Mouse (Mus musculus) stomach, embryonic 15.5 days (tissue): Measurements from ENCODE around the gene Immt. TPM values are rescaled to one million over a fixed set of nuclear protein-coding genes. Genes with fewer than 3 reads are reported as not detected.
"Not testable (repeated sequence)": the region's sequence is repeated elsewhere in the genome, so short reads cannot be mapped to it uniquely, and the experiment has no call there.

ENCODE experiments used
- ATAC-seq: fragments of 200-750 bp; cut with Nextera tagmentation; 2 replicates; pipeline ENCODE4 v1.8.0; 2017; ENCODE audit warnings: low read depth, moderate number of reproducible peaks, moderate TSS enrichment; ENCODE audit not compliant: insufficient read depth, low FRiP score
- H3K27ac ChIP-seq: fragments of 300-500 bp; sonication (generic); 2 replicates; pipeline ENCODE4 v1.5.1; 2015; ENCODE audit warnings: mild to moderate bottlenecking, inconsistent platforms
- H3K27me3 ChIP-seq: fragments of 300-500 bp; sonication (generic); replicated peaks from 2 replicates; pipeline ENCODE4 v1.6.1; 2015; ENCODE audit warnings: inconsistent platforms
- H3K36me3 ChIP-seq: fragments of 300-500 bp; sonication (generic); 2 replicates; pipeline ENCODE4 v1.6.1; 2015; ENCODE audit warnings: inconsistent platforms
- H3K4me1 ChIP-seq: fragments of 300-500 bp; sonication (generic); 2 replicates; pipeline ENCODE4 v1.6.1; 2015; ENCODE audit warnings: inconsistent platforms
- H3K4me2 ChIP-seq: fragments of 300-500 bp; sonication (generic); 2 replicates; pipeline ENCODE4 v1.6.1; 2015; ENCODE audit warnings: mild to moderate bottlenecking, inconsistent platforms
- H3K4me3 ChIP-seq: fragments of 300-500 bp; sonication (generic); replicated peaks from 2 replicates; pipeline ENCODE4 v1.5.1; 2015; ENCODE audit warnings: inconsistent platforms
- H3K9ac ChIP-seq: fragments of 300-500 bp; sonication (generic); 2 replicates; pipeline ENCODE4 v1.6.1; 2015; ENCODE audit warnings: inconsistent platforms
- H3K9me3 ChIP-seq: fragments of 300-500 bp; sonication (generic); 2 replicates; pipeline ENCODE4 v1.6.1; 2016; ENCODE audit warnings: inconsistent platforms
- WGBS: fragments of 180-500 bp; shearing (Covaris S2); methylation state at CpG from one replicate; pipeline ENCODE4 v1.1.7; 2015; 5-methylcytosine and 5-hydroxymethylcytosine counted together
- polyA plus RNA-seq: library from polyadenylated mRNA; unstranded; fragments of >200 nt; fragmentation: Nextera tagmentation; extraction: Ambion mirVana; gene quantifications from 2 replicates; pipeline ENCODE4 v1.2.1, GENCODE M21; 2015

The Immt gene
- polyA plus RNA-seq, 1 experiment from 2014 or later, result 178 TPM

GRCm38 (mm10) chr6:71812820-71813219 lies 18.3 kb upstream of the Immt start:
- Histone ChIP-seq H3K27ac (no peak overlapping the region), H3K4me2 (no peak overlapping the region), H3K4me1 (no peaks in the 10 kb centered on the region), H3K36me3 (peaks cover 30% of the 10 kb centered on the region), H3K4me3 (no peak overlapping the region), H3K27me3 (no peaks in the 10 kb centered on the region), H3K9me3 (no peaks in the 10 kb centered on the region), H3K9ac (no peak overlapping the region)
- ATAC-seq, result no peak
- 75% methylated on average over 2 of the region's 2 CpGs for WGBS

GRCm38 (mm10) chr6:71819764-71820292 lies 11.3 kb upstream of the Immt start:
- H3K4me1 ChIP-seq, result peaks cover 4% of the 10 kb centered on the region; the same call in 1 of the 2 replicates
- no peak overlapping the region for H3K4me2 ChIP-seq
- 88% methylated on average over 5 of the region's 5 CpGs for WGBS
- H3K4me3 ChIP-seq, result no peak overlapping the region
- H3K36me3 ChIP-seq, result peaks cover 18% of the 10 kb centered on the region
- no peaks in the 10 kb centered on the region for H3K27me3 ChIP-seq
- H3K9ac ChIP-seq, result no peak overlapping the region
- H3K27ac ChIP-seq, result no peak overlapping the region
- ATAC-seq, result no peak
- H3K9me3 ChIP-seq, result no peaks in the 10 kb centered on the region

GRCm38 (mm10) chr6:71823085-71823484 lies 8.0 kb upstream of the Immt start:
- H3K4me1 ChIP-seq, result peaks cover 4% of the 10 kb centered on the region; the same call in 1 of the 2 replicates
- no peaks in the 10 kb centered on the region; the same call in none of the 2 replicates for H3K36me3 ChIP-seq
- H3K9me3 ChIP-seq, result no peaks in the 10 kb centered on the region
- H3K9ac ChIP-seq, result peak overlapping the region; percentile 59; the same call in 1 of the 2 replicates
- H3K27me3 ChIP-seq, result no peaks in the 10 kb centered on the region
- no peak overlapping the region for H3K27ac ChIP-seq
- H3K4me2 ChIP-seq, result peak overlapping the region; percentile 67
- 1% methylated on average over 7 of the region's 7 CpGs for WGBS
- peak; percentile 19; the same call in 1 of the 2 replicates for ATAC-seq
- H3K4me3 ChIP-seq, result peak overlapping the region; percentile 67

GRCm38 (mm10) chr6:71823488-71823887 lies 7.6 kb upstream of the Immt start:
- peak overlapping the region; percentile 67 for H3K4me2 ChIP-seq
- 0 out of 2 replicates have a peak overlapping the region, but pooled peaks have one; percentile 16 for H3K27ac ChIP-seq
- WGBS, result 0% methylated on average over 19 of the region's 19 CpGs
- H3K27me3 ChIP-seq, result no peaks in the 10 kb centered on the region
- H3K4me1 ChIP-seq, result peaks cover 4% of the 10 kb centered on the region; the same call in 1 of the 2 replicates
- peak overlapping the region; percentile 59; the same call in 1 of the 2 replicates for H3K9ac ChIP-seq
- H3K4me3 ChIP-seq, result peak overlapping the region; percentile 67
- ATAC-seq, result peak; percentile 88
- no peaks in the 10 kb centered on the region for H3K9me3 ChIP-seq
- no peaks in the 10 kb centered on the region; the same call in 1 of the 2 replicates for H3K36me3 ChIP-seq

GRCm38 (mm10) chr6:71823961-71824360 lies 7.2 kb upstream of the Immt start:
- H3K4me3 ChIP-seq, result peak overlapping the region; percentile 67
- H3K36me3 ChIP-seq, result no peaks in the 10 kb centered on the region
- no peak overlapping the region for H3K27ac ChIP-seq
- no peaks in the 10 kb centered on the region for H3K27me3 ChIP-seq
- H3K9me3 ChIP-seq, result no peaks in the 10 kb centered on the region
- H3K4me2 ChIP-seq, result peak overlapping the region; percentile 67
- no peak for ATAC-seq
- 37% methylated on average over 3 of the region's 3 CpGs for WGBS
- peaks cover 4% of the 10 kb centered on the region; the same call in 1 of the 2 replicates for H3K4me1 ChIP-seq
- no peak overlapping the region for H3K9ac ChIP-seq

- Histone ChIP-seq H3K4me2 (no peak within 1 kb of the TSS), H3K4me1 (peaks cover 4% of the 10 kb centered on the region; the same call in 1 of the 2 replicates), H3K27ac (no peak within 1 kb of the TSS), H3K27me3 (no peaks in the 10 kb centered on the region), H3K36me3 (no peaks in the 10 kb centered on the region), H3K4me3 (no peak within 1 kb of the TSS), H3K9ac (no peak within 1 kb of the TSS), H3K9me3 (no peaks in the 10 kb centered on the region)
- 42% methylated on average over 1 of the region's 1 CpGs for WGBS
- no peak for ATAC-seq
Measured at GRCm38 (mm10) chr6:71826869-71827268, 4.3 kb upstream of the Immt start, which contains the start of gene Mrpl35. Gene Mrpl35, minus strand, starts transcription at chr6:71826969.

- Histone ChIP-seq H3K9ac (no peak overlapping the region), H3K27ac (no peak overlapping the region), H3K4me2 (no peak overlapping the region), H3K9me3 (no peaks in the 10 kb centered on the region), H3K36me3 (no peaks in the 10 kb centered on the region), H3K4me3 (no peak overlapping the region), H3K27me3 (no peaks in the 10 kb centered on the region), H3K4me1 (peaks cover 4% of the 10 kb centered on the region)
- 91% methylated on average over 9 of the region's 9 CpGs for WGBS
- ATAC-seq, result no peak
Measured at GRCm38 (mm10) chr6:71829768-71830167, 1.4 kb upstream of the Immt start.

- Histone ChIP-seq H3K9ac (peak overlapping the region; percentile 53), H3K4me3 (peak overlapping the region; percentile 70), H3K27ac (peak overlapping the region; percentile 92), H3K36me3 (no peaks in the 10 kb centered on the region), H3K9me3 (no peaks in the 10 kb centered on the region), H3K4me2 (peak overlapping the region; percentile 64), H3K4me1 (peaks cover 4% of the 10 kb centered on the region), H3K27me3 (no peaks in the 10 kb centered on the region)
- under 1% methylated on average over 21 of the region's 21 CpGs for WGBS
- ATAC-seq, result peak; percentile 99
Measured at GRCm38 (mm10) chr6:71831581-71831960, 440 bp downstream of the Immt start.

- WGBS, result 60% methylated on average over 2 of the region's 2 CpGs
- ATAC-seq, result no peak
- Histone ChIP-seq H3K9me3 (no peaks in the 10 kb centered on the region), H3K27me3 (no peaks in the 10 kb centered on the region), H3K9ac (no peak overlapping the region), H3K4me2 (no peak overlapping the region), H3K36me3 (no peaks in the 10 kb centered on the region), H3K4me3 (no peak overlapping the region), H3K27ac (no peak overlapping the region), H3K4me1 (peaks cover 4% of the 10 kb centered on the region)
Measured at GRCm38 (mm10) chr6:71836811-71837210, 5.7 kb downstream of the Immt start.

- H3K4me2 ChIP-seq, result no peak overlapping the region
- ATAC-seq, result no peak
- no peaks in the 10 kb centered on the region for H3K36me3 ChIP-seq
- H3K4me1 ChIP-seq, result no peaks in the 10 kb centered on the region
- no peaks in the 10 kb centered on the region for H3K27me3 ChIP-seq
- H3K9me3 ChIP-seq, result no peaks in the 10 kb centered on the region
- H3K4me3 ChIP-seq, result no peak overlapping the region
- H3K27ac ChIP-seq, result no peak overlapping the region
- no peak overlapping the region for H3K9ac ChIP-seq
Measured at GRCm38 (mm10) chr6:71839815-71840214, 8.7 kb downstream of the Immt start.

GRCm38 (mm10) chr6:71840597-71841290 lies 9.6 kb downstream of the Immt start:
- ATAC-seq, result no peak
- Histone ChIP-seq H3K9me3 (no peaks in the 10 kb centered on the region), H3K27me3 (no peaks in the 10 kb centered on the region), H3K9ac (no peak overlapping the region), H3K36me3 (no peaks in the 10 kb centered on the region), H3K27ac (no peak overlapping the region), H3K4me1 (no peaks in the 10 kb centered on the region), H3K4me3 (no peak overlapping the region), H3K4me2 (no peak overlapping the region)
- 98% methylated on average over 1 of the region's 1 CpGs for WGBS

GRCm38 (mm10) chr6:71846906-71847305 lies 15.8 kb downstream of the Immt start:
- H3K9me3 ChIP-seq, H3K36me3 ChIP-seq, H3K4me2 ChIP-seq, H3K9ac ChIP-seq, H3K27ac ChIP-seq, H3K4me1 ChIP-seq, ATAC-seq, H3K27me3 ChIP-seq, H3K4me3 ChIP-seq: not testable (repeated sequence)
- WGBS, result 82% methylated on average over 6 of the region's 6 CpGs
